8 mouse cellular contexts compared by ENCODE assay signal in the genomic region with DNA sequence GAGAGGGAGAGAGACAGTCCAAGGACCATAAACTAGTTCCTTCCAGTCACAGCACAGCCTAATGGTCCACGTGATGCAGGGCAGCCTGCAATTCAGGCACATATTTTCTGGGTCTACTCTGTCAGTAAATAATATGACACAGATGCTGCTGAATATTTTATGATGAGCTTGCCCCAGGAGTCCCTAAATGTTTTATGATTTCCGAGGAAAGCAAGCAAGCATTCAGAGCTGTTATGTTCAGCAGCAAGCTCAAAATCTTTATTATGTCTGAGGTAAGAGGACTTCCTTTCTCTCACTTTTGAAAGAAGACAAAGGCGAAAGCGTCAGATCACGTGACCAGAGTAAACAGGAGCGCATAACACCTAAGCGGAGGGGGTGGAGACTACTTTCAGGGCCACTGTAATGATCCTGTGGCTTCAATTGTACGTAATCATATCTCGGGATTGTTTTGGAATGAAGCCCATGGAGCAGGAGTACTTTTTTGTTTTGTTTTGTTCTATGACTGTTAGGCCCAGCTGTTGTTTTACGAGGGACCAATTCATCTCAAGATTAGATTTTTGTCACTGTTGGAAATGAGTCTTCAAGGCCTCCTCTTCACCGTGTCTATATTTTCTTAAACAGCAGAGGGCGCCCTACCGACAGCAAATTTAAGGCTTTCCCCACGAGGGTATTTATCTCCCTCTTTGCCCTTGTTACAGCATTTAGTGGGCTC.
DNase-seq lines count a peak whose midpoint lies in the region; ATAC-seq lines count a peak whose summit lies in the region.

No protein-coding gene starts in this region.

- no peaks in the 10 kb centered on the region for H3K9me3 ChIP-seq in limb, embryonic 10.5 days (replicated peaks)
- no peaks in the 10 kb centered on the region for H3K9me3 ChIP-seq in neural tube, embryonic 11.5 days (ENCODE audit: control insufficient read depth, low read length)

- no peak overlapping the region; the same call in 1 of the 2 replicates for H3K4me2 ChIP-seq in neural tube, embryonic 11.5 days (ENCODE audit: low read depth)

- no peaks in the 10 kb centered on the region for H3K36me3 ChIP-seq in limb, embryonic 10.5 days
- no peaks in the 10 kb centered on the region for H3K36me3 ChIP-seq in neural tube, embryonic 11.5 days (ENCODE audit: control insufficient read depth, insufficient read depth, low read length)

- DNase-seq in ovary, postnatal 14 days (ENCODE audit: low spot score), result peak; percentile 51
- DNase-seq in ovary, postnatal 10 days (ENCODE audit: low spot score), result no peak
- DNase-seq in cerebellum, adult 9-11 months, result peak; percentile 7
- DNase-seq in frontal cortex, postnatal 36 days (ENCODE audit: low spot score in 2 of 2), result peak; percentile 50 to 77
- peak; percentile 62 for DNase-seq in kidney, adult 9 months
- DNase-seq in limb, embryonic 10.5 days (ENCODE audit: low spot score), result peak; percentile 48
- DNase-seq in neural tube, embryonic 11.5 days (ENCODE audit: low spot score), result peak; percentile 50
- DNase-seq in Muller cell, postnatal 12 days (ENCODE audit: inconsistent ontology term), result no peak

- peak overlapping the region; percentile 21; the same call in 1 of the 2 replicates for H3K4me3 ChIP-seq in limb, embryonic 10.5 days
- H3K4me3 ChIP-seq in neural tube, embryonic 11.5 days (ENCODE audit: low read depth, low read length), result no peak overlapping the region

- peaks cover 10% of the 10 kb centered on the region; the same call in 1 of the 2 replicates for H3K27me3 ChIP-seq in limb, embryonic 10.5 days (ENCODE audit: low read depth, poor library complexity, severe bottlenecking)
- H3K27me3 ChIP-seq in neural tube, embryonic 11.5 days (ENCODE audit: control insufficient read depth, insufficient read depth, low read length), result no peaks in the 10 kb centered on the region

- peak overlapping the region; percentile 78 for H3K27ac ChIP-seq in limb, embryonic 10.5 days
- no peak overlapping the region for H3K27ac ChIP-seq in neural tube, embryonic 11.5 days (ENCODE audit: low read depth, low read length)

- H3K9ac ChIP-seq in neural tube, embryonic 11.5 days (ENCODE audit: low read length), result no peak overlapping the region

- peaks cover 23% of the 10 kb centered on the region for H3K4me1 ChIP-seq in limb, embryonic 10.5 days
- no peaks in the 10 kb centered on the region for H3K4me1 ChIP-seq in neural tube, embryonic 11.5 days (ENCODE audit: control insufficient read depth, insufficient read depth, low read length)

- 35% methylated on average over 14 of the region's 14 CpGs for WGBS in limb, embryonic 10.5 days
- 37% methylated on average over 14 of the region's 14 CpGs for WGBS in neural tube, embryonic 11.5 days

- ATAC-seq in neural tube, embryonic 11.5 days (ENCODE audit: insufficient read depth, low FRiP score, low TSS enrichment), result peak; percentile 68; the same call in 1 of the 2 replicates

Comparison
In these comparisons a context has a peak if more than half of its experiments do, and no peak if none do; other contexts are left out.
1. DNase-seq: peak in ovary, postnatal 14 days (single experiment), cerebellum, adult 9-11 months (single experiment), frontal cortex, postnatal 36 days (2 of 2), kidney, adult 9 months (single experiment), limb, embryonic 10.5 days (single experiment) and neural tube, embryonic 11.5 days (single experiment); none in ovary, postnatal 10 days (single experiment) and Muller cell, postnatal 12 days (single experiment).